Comparison of ENCODE assay signal across 12 mouse cellular contexts in genomic region chr4:43425197-43425596, GRCm38 (mm10). TPM values are rescaled to one million over a fixed set of nuclear protein-coding genes. Genes with fewer than 3 reads are reported as not detected.
DNase-seq lines count a peak whose midpoint lies in the region; ATAC-seq and TF ChIP-seq lines count a peak whose summit lies in the region.
"Had no signal": no experiment of that assay in that cellular context is flagged by ENCODE, and none has a peak within 500 bp of the region (broad histone marks: within the 10 kb centered on the region; RNA-seq: fewer than 3 reads in every experiment).

No protein-coding gene starts in this region.

- H3K27ac ChIP-seq in kidney, adult 2 months (ENCODE audit: insufficient read depth, low read depth, low read length), result no peak overlapping the region
- no peak overlapping the region for H3K27ac ChIP-seq in embryonic facial prominence, embryonic 15.5 days (replicated peaks)
- H3K27ac ChIP-seq in liver, embryonic 14.5 days, result no peak overlapping the region
- H3K27ac ChIP-seq in left cerebral cortex, adult 2 months, result no peak overlapping the region
- H3K27ac ChIP-seq: gastrocnemius, adult 2 months had no signal

- peaks cover under 1% of the 10 kb centered on the region for H3K4me1 ChIP-seq in kidney, adult 2 months (ENCODE audit: control insufficient read depth, insufficient read depth, low read length)
- H3K4me1 ChIP-seq in embryonic facial prominence, embryonic 15.5 days, result peaks cover 29% of the 10 kb centered on the region
- peaks cover 0 to under 1% of the 10 kb centered on the region in 2 experiments; a peak in 2 of 4 replicates for H3K4me1 ChIP-seq in liver, embryonic 14.5 days (replicated peaks; ENCODE audit: control insufficient read depth in 2 of 2, insufficient read depth in 2 of 2, low read length in 1 of 2)

- intact Hi-C loops in left cerebral cortex, adult 2 months (cut with DNase I), result no loop called here

- no peak for ATAC-seq in embryonic facial prominence, embryonic 15.5 days (ENCODE audit: insufficient number of reproducible peaks, low FRiP score, low TSS enrichment, low read depth)
- ATAC-seq in liver, embryonic 14.5 days (ENCODE audit: insufficient read depth), result no peak

- no peak overlapping the region for H3K9ac ChIP-seq in embryonic facial prominence, embryonic 15.5 days
- no peak overlapping the region for H3K9ac ChIP-seq in liver, embryonic 14.5 days (replicated peaks)

- H3K4me2 ChIP-seq in embryonic facial prominence, embryonic 15.5 days (replicated peaks), result peak overlapping the region; percentile 36
- H3K4me2 ChIP-seq in liver, embryonic 14.5 days (ENCODE audit: low read depth), result peak overlapping the region; percentile 41

- H3K27me3 ChIP-seq in kidney, adult 2 months (replicated peaks; ENCODE audit: control insufficient read depth, insufficient read depth, low read length), result no peaks in the 10 kb centered on the region
- H3K27me3 ChIP-seq in embryonic facial prominence, embryonic 15.5 days, result peaks cover 45% of the 10 kb centered on the region
- H3K27me3 ChIP-seq in liver, embryonic 14.5 days (ENCODE audit: control insufficient read depth, insufficient read depth, low read length), result peaks cover 40% of the 10 kb centered on the region

- H3K4me3 ChIP-seq in kidney, adult 2 months (ENCODE audit: insufficient read depth, low read depth, low read length), result no peak overlapping the region
- H3K4me3 ChIP-seq in embryonic facial prominence, embryonic 15.5 days (replicated peaks), result peak overlapping the region; percentile 16; the same call in 1 of the 2 replicates
- H3K4me3 ChIP-seq in liver, embryonic 14.5 days (ENCODE audit: insufficient read depth in 1 of 2, low read depth in 2 of 2, low read length in 2 of 2), result no peak overlapping the region
- H3K4me3 ChIP-seq in left cerebral cortex, adult 2 months, result no peak overlapping the region
- H3K4me3 ChIP-seq: gastrocnemius, adult 2 months had no signal

- TF ChIP-seq CTCF in kidney, adult 2 months (conservative IDR thresholded peaks at IDR 0.05; ENCODE audit: insufficient read depth, insufficient read length, low read depth, low read length), result no peak
- no peak for TF ChIP-seq CTCF in liver, embryonic 14.5 days (IDR thresholded peaks at IDR 0.05; ENCODE audit: low read depth)
- TF ChIP-seq CTCF in left cerebral cortex, adult 2 months (IDR thresholded peaks at IDR 0.05), result no peak

- TF ChIP-seq POLR2A in kidney, adult 2 months (IDR thresholded peaks at IDR 0.05; ENCODE audit: low read depth, low read length), result no peak

- DNase-seq in kidney, postnatal 10 days, result peak; percentile 11
- no peak for DNase-seq in kidney, adult 2 months
- DNase-seq in embryo, embryonic 9.5 days (ENCODE audit: extremely low spot score), result peak; percentile 41
- DNase-seq in liver, embryonic 14.5 days (ENCODE audit: low read depth in 3 of 3, low spot score in 3 of 3), result no peak
- no peak for DNase-seq in cerebellum, adult 18-20 months
- DNase-seq in left cerebral cortex, adult 2 months (ENCODE audit: extremely low spot score in 1 of 2, low spot score in 2 of 2), result no peak
- no peak for DNase-seq in right cerebral cortex, postnatal 4 days
- DNase-seq: adrenal gland, adult 8-10 months had no signal

- no peaks in the 10 kb centered on the region for H3K9me3 ChIP-seq in embryonic facial prominence, embryonic 15.5 days (replicated peaks)
- H3K9me3 ChIP-seq in liver, embryonic 14.5 days (ENCODE audit: control insufficient read depth, low read length), result no peaks in the 10 kb centered on the region

- TF ChIP-seq EP300 in liver, embryonic 14.5 days (IDR thresholded peaks at IDR 0.05; ENCODE audit: low read depth), result no peak

- WGBS in kidney, adult 2 months, result 76% methylated on average over 14 of the region's 14 CpGs
- 34% methylated on average over 14 of the region's 14 CpGs for WGBS in embryonic facial prominence, embryonic 15.5 days
- 26% methylated on average over 14 of the region's 14 CpGs for WGBS in liver, embryonic 14.5 days (ENCODE audit: insufficient replicate concordance)

- H3K36me3 ChIP-seq in kidney, adult 2 months (ENCODE audit: control insufficient read depth, insufficient read depth, low read length), result peaks cover 8% of the 10 kb centered on the region
- peaks cover 56% of the 10 kb centered on the region for H3K36me3 ChIP-seq in embryonic facial prominence, embryonic 15.5 days
- H3K36me3 ChIP-seq in liver, embryonic 14.5 days (replicated peaks; ENCODE audit: control insufficient read depth, insufficient read depth, low read depth), result no peaks in the 10 kb centered on the region

RNA-seq across cellular contexts. Expression of gene Fam166b, which starts 3.7 kb away (rescaled TPM):
- 1.3 and 1.6 TPM in 2 replicates for polyA plus RNA-seq in kidney, adult 2 months (2012; rRNA removed)
- polyA plus RNA-seq in embryonic facial prominence, embryonic 15.5 days (2015; fragmentation: Nextera tagmentation; extraction: Ambion mirVana), result 0.41 and 0.44 TPM in 2 replicates
- not detected in 2 replicates for polyA plus RNA-seq in liver, embryonic 14.5 days (2012; rRNA removed)
- polyA plus RNA-seq in liver, embryonic 14.5 days (2014; fragmentation: Nextera tagmentation; extraction: Ambion mirVana), result not detected in 2 replicates
- 1 to 10 TPM in 1 of 2 experiments, under 1 TPM in 1; 0.68 to 1.3 TPM for total RNA-seq in left cerebral cortex, adult 2 months (2021)
- total RNA-seq: adrenal gland, adult 8-10 months; gastrocnemius, adult 2 months had no signal
- polyA plus RNA-seq: spleen, adult 2 months had no signal

RNA-seq across cellular contexts. Expression of gene Tesk1, which starts 16.5 kb away (rescaled TPM):
- 59.0 and 72.5 TPM in 2 replicates for polyA plus RNA-seq in kidney, adult 2 months (2012; rRNA removed)
- 9.2 and 9.3 TPM in 2 replicates for polyA plus RNA-seq in embryonic facial prominence, embryonic 15.5 days (2015; fragmentation: Nextera tagmentation; extraction: Ambion mirVana)
- 3.3 and 4.0 TPM in 2 replicates for polyA plus RNA-seq in liver, embryonic 14.5 days (2012; rRNA removed)
- polyA plus RNA-seq in liver, embryonic 14.5 days (2014; fragmentation: Nextera tagmentation; extraction: Ambion mirVana), result 0.65 and 1.2 TPM in 2 replicates
- 100 to 1,000 TPM; 102 to 103 TPM for total RNA-seq in left cerebral cortex, adult 2 months (2021)

RNA-seq across cellular contexts. Expression of gene Cd72, which starts 29.2 kb away (rescaled TPM):
- 4.5 and 12.6 TPM in 2 replicates for polyA plus RNA-seq in kidney, adult 2 months (2012; rRNA removed)
- 3.1 and 3.8 TPM in 2 replicates for polyA plus RNA-seq in embryonic facial prominence, embryonic 15.5 days (2015; fragmentation: Nextera tagmentation; extraction: Ambion mirVana)
- 0.11 and 0.31 TPM in 2 replicates for polyA plus RNA-seq in liver, embryonic 14.5 days (2012; rRNA removed)
- polyA plus RNA-seq in liver, embryonic 14.5 days (2014; fragmentation: Nextera tagmentation; extraction: Ambion mirVana), result 0.74 and 0.95 TPM in 2 replicates
- total RNA-seq in left cerebral cortex, adult 2 months (2021), result 1 to 10 TPM; 1.1 to 1.4 TPM
- total RNA-seq: gastrocnemius, adult 2 months had no signal

RNA-seq across cellular contexts. Expression of gene Rusc2, which starts 43.4 kb away (rescaled TPM):
- polyA plus RNA-seq in kidney, adult 2 months (2012; rRNA removed), result 15.5 and 17.3 TPM in 2 replicates
- 18.2 TPM in 2 replicates for polyA plus RNA-seq in embryonic facial prominence, embryonic 15.5 days (2015; fragmentation: Nextera tagmentation; extraction: Ambion mirVana)
- 0.50 and 0.81 TPM in 2 replicates for polyA plus RNA-seq in liver, embryonic 14.5 days (2012; rRNA removed)
- polyA plus RNA-seq in liver, embryonic 14.5 days (2014; fragmentation: Nextera tagmentation; extraction: Ambion mirVana), result 0.28 and 0.81 TPM in 2 replicates
- total RNA-seq in left cerebral cortex, adult 2 months (2021), result 100 to 1,000 TPM; 137 to 144 TPM

RNA-seq across cellular contexts. Expression of gene Sit1, which starts 58.3 kb away (rescaled TPM):
- 0.23 and 1.4 TPM in 2 replicates for polyA plus RNA-seq in kidney, adult 2 months (2012; rRNA removed)
- polyA plus RNA-seq in embryonic facial prominence, embryonic 15.5 days (2015; fragmentation: Nextera tagmentation; extraction: Ambion mirVana), result not detected in 2 replicates
- 0.04 TPM in 1 of 2 replicates, not detected in the other for polyA plus RNA-seq in liver, embryonic 14.5 days (2012; rRNA removed)
- not detected in 2 replicates for polyA plus RNA-seq in liver, embryonic 14.5 days (2014; fragmentation: Nextera tagmentation; extraction: Ambion mirVana)
- not detected for total RNA-seq in left cerebral cortex, adult 2 months (2021)
- total RNA-seq: gastrocnemius, adult 2 months; left cerebral cortex, postnatal 10 days had no signal

Comparison
In these comparisons a context has a peak if more than half of its experiments do, and no peak if none do; other contexts are left out.
1. DNase-seq: peak in kidney, postnatal 10 days (single experiment) and embryo, embryonic 9.5 days (single experiment); none in kidney, adult 2 months (single experiment), liver, embryonic 14.5 days (0 of 3), cerebellum, adult 18-20 months (0 of 2), left cerebral cortex, adult 2 months (0 of 2) and right cerebral cortex, postnatal 4 days (single experiment).